Mouse (Mus musculus) testis, adult 2 months (tissue): Measurements from ENCODE around the gene Galnt10.

ENCODE experiments used
- CTCF ChIP-seq: fragments of 200-500 bp; IDR thresholded peaks from 2 replicates; pipeline ENCODE4 v1.5.1; 2012; ENCODE audit warnings: low read depth, mild to moderate bottlenecking, inconsistent platforms, low read length, moderate library complexity; ENCODE audit not compliant: control insufficient read depth, insufficient read depth, insufficient replicate concordance
- POLR2A ChIP-seq: fragments of 200-500 bp; IDR thresholded peaks from 2 replicates; pipeline ENCODE4 v1.6.1; 2012; ENCODE audit warnings: low read depth, mild to moderate bottlenecking, inconsistent platforms, low read length, moderate library complexity; ENCODE audit not compliant: control insufficient read depth

GRCm38 (mm10) chr11:57802511-57802870 lies 157.2 kb downstream of the Galnt10 start:
- TF ChIP-seq POLR2A (no peak), CTCF (no peak)
